Mouse (Mus musculus) megakaryocyte, embryonic 14.5 days (primary cell): ENCODE results near the gene Frem2. TPM values are rescaled to one million over a fixed set of nuclear protein-coding genes. Genes with fewer than 3 reads are reported as not detected.

Experiments used
- H3K27me3 ChIP-seq: replicated peaks from 2 replicates; pipeline ENCODE3; 2012; ENCODE audit warnings: inconsistent platforms
- H3K36me3 ChIP-seq: replicated peaks from 2 replicates; pipeline ENCODE3; 2012; ENCODE audit warnings: low read length, inconsistent platforms, mixed read lengths
- H3K4me1 ChIP-seq: 2 replicates; pipeline ENCODE4 v1.6.1; 2012; ENCODE audit warnings: inconsistent platforms
- H3K4me3 ChIP-seq: replicated peaks from 2 replicates; pipeline ENCODE3; 2012; ENCODE audit warnings: moderate library complexity, mild to moderate bottlenecking, inconsistent platforms
- H3K9me3 ChIP-seq: 2 replicates; pipeline ENCODE4 v1.6.1; 2012; ENCODE audit warnings: inconsistent platforms
- FLI1 ChIP-seq: IDR thresholded peaks from 2 replicates; pipeline ENCODE4 v1.6.1; 2012; ENCODE audit warnings: low read length, inconsistent platforms, mixed read lengths
- GATA1 ChIP-seq: IDR thresholded peaks from 3 replicates; pipeline ENCODE4 v1.6.1; 2012; ENCODE audit warnings: mixed read lengths, low read length, inconsistent platforms, borderline replicate concordance
- polyA plus RNA-seq: library from polyadenylated mRNA; stranded (reverse); fragments of >175 nt; gene quantifications from 2 replicates; pipeline ENCODE4 v1.2.3, GENCODE M21; 2012; ENCODE audit warnings: low replicate concordance; ENCODE audit not compliant: insufficient read depth

Gene Frem2
- polyA plus RNA-seq, 1 experiment, result 0.02 TPM

- H3K9me3 ChIP-seq, result peaks cover 5% of the 10 kb centered on the region; the same call in 1 of the 2 replicates
- H3K27me3 ChIP-seq, result no peaks in the 10 kb centered on the region
- no peaks in the 10 kb centered on the region for H3K36me3 ChIP-seq
- TF ChIP-seq GATA1 (no peak), FLI1 (no peak)
- no peaks in the 10 kb centered on the region for H3K4me1 ChIP-seq
- no peak overlapping the region for H3K4me3 ChIP-seq
Observed at GRCm38 (mm10) chr3:53623222-53623621, 33.9 kb downstream of the Frem2 start.

GRCm38 (mm10) chr3:53620978-53621377 is 36.2 kb downstream of the Frem2 start:
- TF ChIP-seq FLI1 (no peak), GATA1 (no peak)
- Histone ChIP-seq H3K36me3 (no peaks in the 10 kb centered on the region), H3K9me3 (peaks cover 7% of the 10 kb centered on the region), H3K4me3 (no peak overlapping the region), H3K27me3 (no peaks in the 10 kb centered on the region), H3K4me1 (no peaks in the 10 kb centered on the region)

DNA sequence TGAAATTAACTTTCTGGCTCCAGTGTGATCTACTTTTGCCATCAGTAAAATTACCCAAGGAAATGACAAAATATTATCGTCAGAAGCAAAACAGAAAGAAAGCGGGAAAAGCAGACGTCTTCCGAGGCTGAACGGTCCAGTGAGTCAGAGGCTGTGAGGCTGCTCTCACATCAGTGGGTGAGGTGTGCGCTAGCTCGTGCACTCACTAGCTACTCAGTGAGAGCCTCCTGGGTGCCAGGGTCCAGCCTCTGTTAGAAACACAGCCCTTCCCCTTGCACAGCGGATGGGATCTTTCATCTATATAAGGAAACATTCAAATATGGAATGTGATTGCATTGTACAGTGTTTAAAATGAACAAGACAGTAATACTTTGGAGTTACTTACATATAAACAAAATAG is 36.8 kb downstream of the Frem2 start:
- peaks cover 10% of the 10 kb centered on the region for H3K9me3 ChIP-seq
- H3K36me3 ChIP-seq, result no peaks in the 10 kb centered on the region
- TF ChIP-seq FLI1, result no peak
- TF ChIP-seq GATA1, result no peak
- no peak overlapping the region for H3K4me3 ChIP-seq
- no peaks in the 10 kb centered on the region for H3K4me1 ChIP-seq
- no peaks in the 10 kb centered on the region for H3K27me3 ChIP-seq

GRCm38 (mm10) chr3:53611106-53611505 is 46.0 kb downstream of the Frem2 start:
- peaks cover 7% of the 10 kb centered on the region; the same call in 1 of the 2 replicates for H3K9me3 ChIP-seq
- no peaks in the 10 kb centered on the region for H3K36me3 ChIP-seq
- no peaks in the 10 kb centered on the region for H3K27me3 ChIP-seq
- no peak for TF ChIP-seq FLI1
- TF ChIP-seq GATA1, result no peak
- H3K4me3 ChIP-seq, result no peak overlapping the region
- no peaks in the 10 kb centered on the region for H3K4me1 ChIP-seq

- H3K36me3 ChIP-seq, result no peaks in the 10 kb centered on the region
- no peak for TF ChIP-seq GATA1
- TF ChIP-seq FLI1, result no peak
- no peak overlapping the region for H3K4me3 ChIP-seq
- peaks cover 15% of the 10 kb centered on the region for H3K9me3 ChIP-seq
- no peaks in the 10 kb centered on the region for H3K27me3 ChIP-seq
- H3K4me1 ChIP-seq, result no peaks in the 10 kb centered on the region
Observed at GRCm38 (mm10) chr3:53609851-53610250, 47.3 kb downstream of the Frem2 start.

DNA sequence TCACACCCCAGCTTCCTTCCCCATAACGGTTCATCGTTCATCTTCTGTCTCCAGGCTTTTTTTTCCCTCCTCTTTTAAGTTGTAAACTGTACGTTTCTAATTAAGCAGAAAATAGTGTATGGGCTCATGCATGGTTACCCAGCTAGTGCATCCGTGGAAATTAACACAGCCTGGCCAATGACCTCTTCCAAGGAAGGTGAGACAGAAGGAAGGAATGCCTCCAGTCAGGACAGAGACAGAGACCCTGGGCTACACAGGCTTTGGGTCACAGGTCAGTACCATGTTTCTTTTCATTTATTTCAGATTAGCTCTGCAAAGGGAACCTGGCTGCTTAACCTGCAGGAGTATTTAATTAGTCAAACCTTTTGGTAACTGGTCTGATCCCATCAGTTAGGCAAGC is 57.0 kb downstream of the Frem2 start:
- H3K27me3 ChIP-seq, result no peaks in the 10 kb centered on the region
- peaks cover 26% of the 10 kb centered on the region for H3K4me1 ChIP-seq
- H3K9me3 ChIP-seq, result peaks cover 8% of the 10 kb centered on the region
- TF ChIP-seq GATA1, result no peak
- no peak for TF ChIP-seq FLI1
- H3K36me3 ChIP-seq, result no peaks in the 10 kb centered on the region
- no peak overlapping the region for H3K4me3 ChIP-seq

DNA sequence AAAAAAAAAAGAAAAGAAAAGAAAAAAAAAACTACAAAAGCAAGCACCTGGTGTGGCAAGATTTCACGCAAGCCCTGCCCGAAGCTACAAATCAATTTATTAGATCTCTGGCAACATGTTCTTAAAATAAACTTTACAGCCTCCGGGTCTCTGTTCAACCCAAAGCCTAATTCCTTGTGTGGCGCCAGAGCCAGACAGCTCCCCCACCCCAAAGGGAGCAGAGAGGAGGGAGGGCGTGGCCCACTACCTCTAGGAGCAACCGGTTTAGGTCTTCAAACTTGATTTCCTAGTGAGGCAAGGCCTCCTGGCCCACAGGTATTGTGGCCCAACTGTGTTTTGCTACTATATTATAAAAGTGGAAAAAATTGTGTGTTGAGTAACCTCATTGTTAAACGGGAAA is 57.8 kb downstream of the Frem2 start:
- TF ChIP-seq GATA1, result no peak
- no peak for TF ChIP-seq FLI1
- no peaks in the 10 kb centered on the region for H3K36me3 ChIP-seq
- peaks cover 7% of the 10 kb centered on the region for H3K9me3 ChIP-seq

GRCm38 (mm10) chr3:53598153-53598800 is 58.9 kb downstream of the Frem2 start:
- no peak for TF ChIP-seq FLI1
- TF ChIP-seq GATA1, result no peak
- Histone ChIP-seq H3K36me3 (no peaks in the 10 kb centered on the region), H3K4me1 (peaks cover 27% of the 10 kb centered on the region), H3K27me3 (no peaks in the 10 kb centered on the region), H3K4me3 (no peak overlapping the region), H3K9me3 (no peaks in the 10 kb centered on the region)

More for the DNA sequence above, 57.8 kb downstream of the Frem2 start:
- no peak overlapping the region for H3K4me3 ChIP-seq
- peaks cover 30% of the 10 kb centered on the region for H3K4me1 ChIP-seq
- no peaks in the 10 kb centered on the region for H3K27me3 ChIP-seq

DNA sequence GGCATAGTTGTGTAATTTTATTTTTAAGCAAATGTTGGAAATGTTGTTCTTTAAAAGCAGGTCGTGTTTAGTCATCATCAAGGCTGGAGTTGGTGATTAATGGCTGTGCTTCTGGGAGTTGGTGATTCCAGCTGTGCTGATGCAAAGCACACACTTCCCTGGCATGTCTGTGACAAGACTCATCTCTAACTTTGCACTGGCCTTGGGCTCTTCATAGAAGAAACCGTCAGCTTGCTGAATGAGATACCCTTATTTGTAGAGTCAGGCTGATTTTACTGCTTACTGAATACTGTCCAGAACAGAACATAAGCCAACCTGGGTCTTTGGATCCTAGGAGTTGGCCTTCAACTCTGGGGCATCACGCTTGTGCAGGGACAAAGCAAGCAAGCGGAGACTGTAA is 62.7 kb downstream of the Frem2 start:
- no peaks in the 10 kb centered on the region for H3K9me3 ChIP-seq
- TF ChIP-seq FLI1 (no peak), GATA1 (no peak)
- peaks cover 34% of the 10 kb centered on the region for H3K4me1 ChIP-seq
- no peaks in the 10 kb centered on the region for H3K36me3 ChIP-seq
- H3K27me3 ChIP-seq, result no peaks in the 10 kb centered on the region
- H3K4me3 ChIP-seq, result no peak overlapping the region

DNA sequence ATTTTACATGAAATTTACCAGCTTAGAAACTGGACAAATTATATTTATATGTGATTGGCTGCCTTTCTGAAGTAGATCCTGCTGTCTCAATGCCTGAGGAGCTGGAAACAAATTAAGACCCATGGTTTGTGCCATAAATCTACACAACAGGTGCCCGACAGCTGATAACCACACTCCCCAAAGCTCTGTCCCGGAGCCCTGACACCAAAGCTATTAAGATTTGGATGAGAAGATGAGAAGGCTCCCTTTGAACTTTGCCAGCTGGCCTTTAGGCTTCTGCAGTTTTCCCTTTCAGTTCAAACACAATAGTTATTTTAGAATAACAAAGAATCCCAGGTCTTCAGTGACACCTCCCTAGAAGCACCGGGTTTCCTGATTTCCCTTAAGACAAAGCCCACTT is 63.4 kb downstream of the Frem2 start:
- Histone ChIP-seq H3K36me3 (no peaks in the 10 kb centered on the region), H3K4me3 (no peak overlapping the region), H3K27me3 (no peaks in the 10 kb centered on the region), H3K9me3 (no peaks in the 10 kb centered on the region), H3K4me1 (peaks cover 34% of the 10 kb centered on the region)
- TF ChIP-seq FLI1 (no peak), GATA1 (no peak)
